Mouse (Mus musculus): Measurements from ENCODE around the gene Agtrap.

Agtrap gene

DNA sequence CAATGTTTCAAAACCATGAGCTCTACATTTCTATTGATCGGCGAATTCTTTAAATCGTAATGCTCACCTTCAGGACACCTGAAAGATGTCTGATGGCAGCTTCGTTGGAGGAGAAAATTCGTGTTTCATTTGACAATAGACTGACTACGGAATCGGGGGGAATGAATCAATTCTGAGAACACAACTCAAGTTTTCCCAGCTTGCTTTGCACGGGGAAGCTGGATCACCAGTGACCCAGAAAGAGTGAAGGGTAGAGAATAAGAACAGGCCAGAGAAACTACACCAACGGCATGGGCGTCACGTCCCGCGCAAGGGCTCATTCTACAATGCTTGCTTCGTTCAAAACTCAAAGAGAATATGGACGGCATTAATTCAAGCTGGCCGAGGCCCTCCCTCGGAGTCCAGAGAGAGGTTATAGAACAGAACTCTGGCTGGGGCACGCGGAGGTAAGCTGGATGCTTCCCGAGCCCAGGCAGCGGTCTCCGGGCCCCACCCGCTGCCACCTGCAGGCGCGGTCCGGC, 49.7 kb downstream of the Agtrap start:
- no peaks in the 10 kb centered on the region for H3K9me3 ChIP-seq (ENCODE audit: low read length)
- TF ChIP-seq POU5F1 (IDR thresholded peaks at IDR 0.05; ENCODE audit: borderline replicate concordance, low read length) (no peak), NANOG (IDR thresholded peaks at IDR 0.05; ENCODE audit: borderline replicate concordance, low read length) (no peak), CTCF (conservative IDR thresholded peaks at IDR 0.05; ENCODE audit: low read length) (no peak)
- H3K4me3 ChIP-seq (replicated peaks; ENCODE audit: low read length): peak overlapping the region; percentile 93
- peaks cover 27% of the 10 kb centered on the region for H3K36me3 ChIP-seq (ENCODE audit: insufficient read depth, low read length)
- no peaks in the 10 kb centered on the region for H3K27me3 ChIP-seq (ENCODE audit: insufficient read depth, low read length)
- peaks cover 69% of the 10 kb centered on the region for H3K4me1 ChIP-seq (replicated peaks; ENCODE audit: low read depth, low read length)

DNA sequence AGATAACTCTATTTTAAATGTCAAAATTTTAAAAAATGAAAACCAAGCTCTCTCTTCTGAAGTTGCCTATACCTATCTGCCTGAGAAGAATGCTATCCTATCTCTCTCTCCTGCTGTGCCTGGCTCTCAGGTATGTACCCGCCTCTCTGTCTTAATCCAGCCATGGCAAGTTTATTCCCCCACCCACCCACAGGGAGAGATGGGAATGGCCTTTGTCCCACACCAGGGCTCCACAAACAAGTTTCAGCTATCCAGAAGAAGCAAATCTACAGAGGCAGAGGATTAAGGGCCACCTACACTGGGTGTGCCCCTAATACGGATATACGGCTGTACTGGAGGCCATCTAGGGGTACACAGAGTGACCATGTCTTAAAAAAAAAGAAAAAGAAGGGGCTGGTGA, 52.4 kb downstream of the Agtrap start:
- no peak for TF ChIP-seq POU5F1 (IDR thresholded peaks at IDR 0.05; ENCODE audit: borderline replicate concordance, low read length)
- no peak for TF ChIP-seq NANOG (IDR thresholded peaks at IDR 0.05; ENCODE audit: borderline replicate concordance, low read length)
- TF ChIP-seq CTCF (conservative IDR thresholded peaks at IDR 0.05; ENCODE audit: low read length): no peak
- Histone ChIP-seq H3K4me3 (replicated peaks; ENCODE audit: low read length) (no peak overlapping the region), H3K4me1 (replicated peaks; ENCODE audit: low read depth, low read length) (peaks cover 63% of the 10 kb centered on the region), H3K27me3 (ENCODE audit: insufficient read depth, low read length) (no peaks in the 10 kb centered on the region), H3K36me3 (ENCODE audit: insufficient read depth, low read length) (peaks cover 24% of the 10 kb centered on the region), H3K9me3 (ENCODE audit: low read length) (no peaks in the 10 kb centered on the region)

DNA sequence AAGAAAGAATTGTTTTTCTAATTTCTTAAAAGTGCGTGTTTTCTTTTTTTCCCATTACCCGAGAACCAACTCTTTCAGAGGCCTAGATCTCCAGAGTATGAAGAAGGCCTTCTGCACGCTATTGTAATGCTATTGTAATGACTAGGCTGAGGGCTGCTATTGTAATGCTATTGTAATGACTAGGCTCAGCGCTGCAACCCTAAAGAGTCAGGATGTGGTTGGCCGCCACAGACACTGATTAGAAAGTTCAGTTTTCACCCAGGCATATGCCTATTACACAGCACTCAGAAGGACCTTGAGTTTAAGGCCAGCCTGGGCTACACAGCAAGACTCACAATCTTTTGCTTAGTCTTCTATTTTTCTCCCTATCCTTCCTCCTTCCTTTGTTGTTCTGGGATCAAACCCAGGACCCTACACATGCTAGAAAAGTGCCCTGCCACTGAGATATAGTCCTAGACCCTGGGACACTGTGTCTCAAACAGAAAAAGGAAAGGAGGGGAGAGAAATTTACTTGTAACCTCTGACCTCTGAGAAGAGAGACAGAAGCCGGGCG, 53.9 kb downstream of the Agtrap start:
- no peaks in the 10 kb centered on the region for H3K27me3 ChIP-seq (ENCODE audit: insufficient read depth, low read length)
- peaks cover 50% of the 10 kb centered on the region for H3K4me1 ChIP-seq (replicated peaks; ENCODE audit: low read depth, low read length)
- TF ChIP-seq POU5F1 (IDR thresholded peaks at IDR 0.05; ENCODE audit: borderline replicate concordance, low read length): peak; percentile 67; the same call in 1 of the 2 replicates
- no peak for TF ChIP-seq CTCF (conservative IDR thresholded peaks at IDR 0.05; ENCODE audit: low read length)
- H3K4me3 ChIP-seq (replicated peaks; ENCODE audit: low read length): no peak overlapping the region
- H3K36me3 ChIP-seq (ENCODE audit: insufficient read depth, low read length): peaks cover 35% of the 10 kb centered on the region
- no peaks in the 10 kb centered on the region for H3K9me3 ChIP-seq (ENCODE audit: low read length)

GRCm38 (mm10) chr4:148030506-148030905, 57.3 kb downstream of the Agtrap start:
- Histone ChIP-seq H3K4me1 (replicated peaks; ENCODE audit: low read depth, low read length) (peaks cover 32% of the 10 kb centered on the region), H3K36me3 (ENCODE audit: insufficient read depth, low read length) (peaks cover 58% of the 10 kb centered on the region), H3K4me3 (replicated peaks; ENCODE audit: low read length) (no peak overlapping the region), H3K9me3 (ENCODE audit: low read length) (no peaks in the 10 kb centered on the region), H3K27me3 (ENCODE audit: insufficient read depth, low read length) (no peaks in the 10 kb centered on the region)
- TF ChIP-seq POU5F1 (IDR thresholded peaks at IDR 0.05; ENCODE audit: borderline replicate concordance, low read length) (no peak), CTCF (conservative IDR thresholded peaks at IDR 0.05; ENCODE audit: low read length) (no peak), NANOG (IDR thresholded peaks at IDR 0.05; ENCODE audit: borderline replicate concordance, low read length) (no peak)

DNA sequence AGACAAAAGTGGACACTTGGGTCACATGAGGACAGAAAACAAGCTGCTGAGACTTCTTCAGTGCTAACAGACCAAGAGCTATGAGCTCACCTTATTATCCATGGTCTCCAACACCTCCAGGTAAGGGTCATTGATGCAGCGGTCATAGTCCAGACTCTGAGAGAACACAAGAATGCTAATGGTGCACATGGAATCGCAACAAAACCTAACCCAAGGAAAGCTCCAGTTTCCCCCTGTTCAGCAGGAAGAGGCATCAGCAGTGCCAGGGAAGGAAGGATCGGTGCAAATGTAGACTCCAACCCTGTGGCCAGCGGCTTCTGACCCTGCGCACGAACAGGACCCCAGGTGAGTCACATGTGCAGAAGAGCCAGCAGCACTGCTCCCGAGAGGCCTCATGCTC, 58.5 kb downstream of the Agtrap start:
- Histone ChIP-seq H3K27me3 (ENCODE audit: insufficient read depth, low read length) (no peaks in the 10 kb centered on the region), H3K4me1 (replicated peaks; ENCODE audit: low read depth, low read length) (peaks cover 20% of the 10 kb centered on the region), H3K4me3 (replicated peaks; ENCODE audit: low read length) (no peak overlapping the region), H3K36me3 (ENCODE audit: insufficient read depth, low read length) (peaks cover 67% of the 10 kb centered on the region), H3K9me3 (ENCODE audit: low read length) (no peaks in the 10 kb centered on the region)
- TF ChIP-seq NANOG (IDR thresholded peaks at IDR 0.05; ENCODE audit: borderline replicate concordance, low read length) (no peak), POU5F1 (IDR thresholded peaks at IDR 0.05; ENCODE audit: borderline replicate concordance, low read length) (no peak), CTCF (conservative IDR thresholded peaks at IDR 0.05; ENCODE audit: low read length) (no peak)

Data from E14TG2a.4 (cell line).